Mouse (Mus musculus): ENCODE results near the gene Daam2.

DNA sequence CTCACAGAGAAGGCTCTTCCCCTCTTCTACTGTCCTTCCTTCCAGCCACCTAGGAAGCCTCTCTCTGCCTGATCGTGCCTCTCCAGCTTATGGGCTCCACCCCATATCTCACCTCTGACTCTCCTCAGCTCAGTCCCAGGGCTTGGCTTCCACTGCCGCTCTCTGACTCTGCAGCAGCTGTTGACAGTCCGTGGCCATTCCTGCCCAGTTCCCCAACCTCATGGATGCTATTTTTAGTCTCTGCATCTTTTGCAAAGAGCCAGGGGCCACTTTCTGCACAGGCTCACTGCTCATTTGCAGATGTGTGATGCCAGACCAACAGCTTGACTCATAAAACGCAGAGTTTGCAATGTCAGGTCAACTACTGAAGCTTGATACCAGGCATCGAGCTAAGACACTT, 75.0 kb downstream of the Daam2 start:
- TF ChIP-seq CTCF (IDR thresholded peaks at IDR 0.05; ENCODE audit: control insufficient read depth, insufficient read depth, insufficient read length) (no peak), MYOD1 (IDR thresholded peaks at IDR 0.05; ENCODE audit: control insufficient read depth, insufficient read length, low read depth) (peak; percentile 68), MAX (IDR thresholded peaks at IDR 0.05) (no peak), FOSL1 (IDR thresholded peaks at IDR 0.05; ENCODE audit: insufficient read depth, low read length, poor library complexity, severe bottlenecking) (no peak)

All from C2C12 (cell line).